Mouse (Mus musculus): ENCODE measurements around the gene Tnfsfm13. TPM values are rescaled to one million over a fixed set of nuclear protein-coding genes. Genes with fewer than 3 reads are reported as not detected.

Tnfsfm13 gene
- polyA plus RNA-seq, 1 experiment from 2014 or later = 1.0 TPM

- Histone ChIP-seq H3K27ac (replicated peaks) (no peak overlapping the region), H3K27me3 (no peaks in the 10 kb centered on the region), H3K4me2 (replicated peaks) (no peak overlapping the region), H3K9ac (replicated peaks) (no peak overlapping the region), H3K36me3 (peaks cover 3% of the 10 kb centered on the region; the same call in 1 of the 2 replicates), H3K9me3 (no peaks in the 10 kb centered on the region), H3K4me1 (peaks cover 51% of the 10 kb centered on the region), H3K4me3 (no peak overlapping the region)
- ATAC-seq (replicated peaks) = no peak
- 82% methylated on average over 12 of the region's 12 CpGs for WGBS
Measured at GRCm38 (mm10) chr11:69684128-69684745, 11.7 kb downstream of the Tnfsfm13 start.

DNA sequence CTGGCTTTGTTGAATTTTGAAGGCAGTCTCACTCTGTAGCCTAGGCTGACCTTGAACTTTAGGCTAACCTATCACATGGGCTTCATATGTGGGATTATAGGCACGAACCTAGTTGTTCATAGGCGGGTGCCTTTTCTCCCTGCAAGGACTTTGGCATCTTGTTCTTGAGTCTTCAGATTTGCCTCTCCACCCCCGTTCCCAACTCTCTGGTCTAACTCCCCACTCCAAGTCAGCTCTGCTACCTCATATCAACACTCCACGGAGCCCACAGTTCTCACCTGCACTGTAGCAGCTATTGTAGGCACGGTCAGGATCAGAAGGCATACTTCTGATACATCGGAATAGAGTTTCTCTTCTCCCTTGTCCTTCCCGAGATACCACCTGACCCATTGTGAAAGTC lies 12.3 kb downstream of the Tnfsfm13 start:
- no peak for ATAC-seq (replicated peaks)
- Histone ChIP-seq H3K27me3 (no peaks in the 10 kb centered on the region), H3K27ac (replicated peaks) (peak overlapping the region; percentile 92), H3K9ac (replicated peaks) (no peak overlapping the region), H3K9me3 (no peaks in the 10 kb centered on the region), H3K4me3 (no peak overlapping the region), H3K36me3 (peaks cover 6% of the 10 kb centered on the region), H3K4me2 (replicated peaks) (no peak overlapping the region), H3K4me1 (peaks cover 57% of the 10 kb centered on the region)
- 82% methylated on average over 7 of the region's 7 CpGs for WGBS

- Histone ChIP-seq H3K9ac (replicated peaks) (peak overlapping the region; percentile 52), H3K36me3 (peaks cover 12% of the 10 kb centered on the region), H3K4me1 (peaks cover 59% of the 10 kb centered on the region), H3K4me3 (peak overlapping the region; percentile 78), H3K27ac (replicated peaks) (peak overlapping the region; percentile 92), H3K4me2 (replicated peaks) (peak overlapping the region; percentile 96), H3K9me3 (no peaks in the 10 kb centered on the region), H3K27me3 (no peaks in the 10 kb centered on the region)
- peak; percentile 55 for ATAC-seq (replicated peaks)
- WGBS = 14% methylated on average over 12 of the region's 12 CpGs
Measured at GRCm38 (mm10) chr11:69682840-69683533, 12.9 kb downstream of the Tnfsfm13 start.

DNA sequence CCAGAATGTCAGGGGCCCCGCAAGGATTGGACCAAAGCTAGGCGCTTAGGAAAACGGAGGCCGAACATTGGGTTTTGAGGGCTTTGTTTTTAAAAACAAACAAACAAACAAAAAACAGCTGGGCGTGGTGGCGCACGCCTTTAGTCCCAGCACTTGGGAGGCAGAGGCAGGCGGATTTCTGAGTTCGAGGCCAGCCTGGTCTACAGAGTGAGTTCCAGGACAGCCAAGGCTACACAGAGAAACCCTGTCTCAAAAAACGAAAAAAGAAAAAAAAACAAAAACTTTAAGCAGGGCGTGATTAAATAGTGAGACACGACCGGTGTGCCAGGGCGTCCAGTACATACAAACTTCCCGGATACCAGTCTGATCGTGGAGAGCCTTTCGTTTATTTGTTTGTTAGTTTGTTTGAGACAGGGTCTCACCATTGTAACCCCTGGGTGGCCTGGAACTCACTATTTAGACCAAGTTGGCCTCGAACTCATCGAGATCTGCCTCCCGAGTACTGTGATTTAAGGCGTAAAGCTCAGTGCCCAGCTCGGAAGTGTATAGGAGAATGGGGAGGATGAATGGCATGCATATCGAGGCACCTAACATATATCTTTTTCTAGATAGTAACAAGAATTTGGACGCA lies 13.6 kb downstream of the Tnfsfm13 start:
- H3K4me3 ChIP-seq = peak overlapping the region; percentile 78
- 22% methylated on average over 24 of the region's 24 CpGs for WGBS
- H3K4me1 ChIP-seq = peaks cover 59% of the 10 kb centered on the region
- peak overlapping the region; percentile 92 for H3K27ac ChIP-seq (replicated peaks)
- ATAC-seq (replicated peaks) = peak; percentile 4; the same call in 1 of the 2 replicates
- peak overlapping the region; percentile 96 for H3K4me2 ChIP-seq (replicated peaks)
- H3K9ac ChIP-seq (replicated peaks) = peak overlapping the region; percentile 82
- no peaks in the 10 kb centered on the region for H3K27me3 ChIP-seq
- peaks cover 16% of the 10 kb centered on the region for H3K36me3 ChIP-seq
- H3K9me3 ChIP-seq = no peaks in the 10 kb centered on the region

DNA sequence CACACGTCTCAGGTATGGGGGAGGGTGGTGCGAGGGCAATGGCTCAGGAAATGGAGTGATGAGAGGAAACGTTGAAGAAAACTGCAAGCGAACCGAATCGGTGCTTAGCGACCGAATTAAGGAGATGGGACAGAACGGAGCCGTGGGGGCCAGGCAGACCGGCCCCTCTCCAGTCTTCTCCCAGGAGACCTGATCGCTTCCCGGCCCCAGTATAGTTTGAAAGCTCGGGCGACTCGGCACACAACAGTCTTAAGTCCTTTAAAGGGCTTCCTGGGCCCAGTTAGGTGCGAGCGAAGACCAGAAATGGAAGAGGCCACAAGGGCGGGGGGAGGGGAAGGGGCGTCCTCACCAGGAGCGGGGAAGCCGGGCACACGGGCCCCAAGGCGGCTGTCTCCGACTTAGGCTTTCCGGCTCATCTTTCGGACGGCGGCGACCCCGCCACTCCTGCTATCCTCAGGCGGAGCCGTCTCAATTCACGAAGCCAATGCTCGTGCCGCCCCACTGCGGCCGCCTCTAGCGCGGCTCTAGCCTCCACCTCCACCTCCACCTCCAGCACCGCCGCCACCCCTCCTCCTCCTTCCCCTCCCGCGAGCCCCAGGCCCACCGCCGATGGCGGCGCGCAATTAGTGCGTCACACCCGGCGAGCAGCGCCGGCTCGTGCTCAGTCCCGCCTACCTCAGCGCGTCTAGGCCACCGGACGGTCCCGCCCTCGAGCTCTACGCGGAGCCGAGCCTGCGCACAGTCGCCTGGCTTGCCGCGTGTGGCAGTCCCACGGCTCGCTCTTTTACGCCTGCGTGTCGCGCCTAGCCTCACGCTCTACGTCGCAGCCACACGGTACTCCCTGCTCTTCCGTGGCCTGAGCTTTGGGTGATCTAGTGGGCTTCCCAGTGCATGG lies 14.3 kb downstream of the Tnfsfm13 start, which contains the start of gene Senp3:
TSS of gene Senp3 (minus strand) at position 771 of the 895 bp plus-strand sequence.
- Histone ChIP-seq H3K4me1 (peaks cover 59% of the 10 kb centered on the region), H3K27me3 (no peaks in the 10 kb centered on the region), H3K9me3 (no peaks in the 10 kb centered on the region), H3K9ac (replicated peaks) (peak within 1 kb of the TSS; percentile 82), H3K27ac (replicated peaks) (peak within 1 kb of the TSS; percentile 92), H3K4me2 (replicated peaks) (peak within 1 kb of the TSS; percentile 96), H3K4me3 (peak within 1 kb of the TSS; percentile 78), H3K36me3 (peaks cover 23% of the 10 kb centered on the region)
- peak; percentile 97 for ATAC-seq (replicated peaks)
- under 1% methylated on average over 71 of the region's 80 CpGs for WGBS

GRCm38 (mm10) chr11:69680136-69680855 lies 15.6 kb downstream of the Tnfsfm13 start:
- Histone ChIP-seq H3K27me3 (no peaks in the 10 kb centered on the region), H3K4me2 (replicated peaks) (peak overlapping the region; percentile 96), H3K4me3 (peak overlapping the region; percentile 78), H3K9ac (replicated peaks) (0 out of 2 replicates have a peak overlapping the region, but pooled peaks have one; percentile 82), H3K9me3 (no peaks in the 10 kb centered on the region), H3K4me1 (peaks cover 48% of the 10 kb centered on the region), H3K36me3 (peaks cover 36% of the 10 kb centered on the region), H3K27ac (replicated peaks) (no peak overlapping the region)
- no peak for ATAC-seq (replicated peaks)
- WGBS = 88% methylated on average over 30 of the region's 30 CpGs

GRCm38 (mm10) chr11:69679144-69679543 lies 16.8 kb downstream of the Tnfsfm13 start:
- Histone ChIP-seq H3K4me3 (no peak overlapping the region), H3K36me3 (peaks cover 47% of the 10 kb centered on the region), H3K9me3 (no peaks in the 10 kb centered on the region), H3K4me2 (replicated peaks) (no peak overlapping the region), H3K9ac (replicated peaks) (no peak overlapping the region), H3K27me3 (no peaks in the 10 kb centered on the region), H3K4me1 (peaks cover 43% of the 10 kb centered on the region), H3K27ac (replicated peaks) (no peak overlapping the region)
- no peak for ATAC-seq (replicated peaks)
- WGBS = 100% methylated on average over 2 of the region's 2 CpGs

GRCm38 (mm10) chr11:69672211-69672706 lies 23.6 kb downstream of the Tnfsfm13 start, which contains the start of gene Eif4a1:
Eif4a1 (minus strand) TSS chr11:69672423.
- H3K4me3 ChIP-seq = peak within 1 kb of the TSS; percentile 100
- peak within 1 kb of the TSS; percentile 98 for H3K27ac ChIP-seq (replicated peaks)
- WGBS = under 1% methylated on average over 36 of the region's 36 CpGs
- peak within 1 kb of the TSS; percentile 99 for H3K9ac ChIP-seq (replicated peaks)
- peak within 1 kb of the TSS; percentile 72 for H3K4me2 ChIP-seq (replicated peaks)
- peaks cover 33% of the 10 kb centered on the region for H3K4me1 ChIP-seq
- H3K36me3 ChIP-seq = peaks cover 72% of the 10 kb centered on the region
- no peaks in the 10 kb centered on the region for H3K9me3 ChIP-seq
- ATAC-seq (replicated peaks) = peak; percentile 97
- no peaks in the 10 kb centered on the region for H3K27me3 ChIP-seq

- Histone ChIP-seq H3K9me3 (no peaks in the 10 kb centered on the region), H3K27ac (replicated peaks) (peak overlapping the region; percentile 98), H3K4me3 (peak overlapping the region; percentile 100), H3K36me3 (peaks cover 69% of the 10 kb centered on the region), H3K4me2 (replicated peaks) (peak overlapping the region; percentile 72), H3K9ac (replicated peaks) (peak overlapping the region; percentile 99), H3K27me3 (no peaks in the 10 kb centered on the region), H3K4me1 (peaks cover 33% of the 10 kb centered on the region)
- peak; percentile 14; the same call in 1 of the 2 replicates for ATAC-seq (replicated peaks)
- 0% methylated on average over 43 of the region's 43 CpGs for WGBS
Measured at GRCm38 (mm10) chr11:69671726-69672124, 24.2 kb downstream of the Tnfsfm13 start.

- Histone ChIP-seq H3K4me1 (peaks cover 33% of the 10 kb centered on the region), H3K36me3 (peaks cover 69% of the 10 kb centered on the region), H3K4me2 (replicated peaks) (peak overlapping the region; percentile 72), H3K4me3 (peak overlapping the region; percentile 100), H3K9me3 (no peaks in the 10 kb centered on the region), H3K9ac (replicated peaks) (peak overlapping the region; percentile 99), H3K27me3 (no peaks in the 10 kb centered on the region), H3K27ac (replicated peaks) (peak overlapping the region; percentile 98)
- ATAC-seq (replicated peaks) = peak; percentile 70
- WGBS = under 1% methylated on average over 61 of the region's 61 CpGs
Measured at GRCm38 (mm10) chr11:69670786-69671725, 24.8 kb downstream of the Tnfsfm13 start.

All from forebrain, embryonic 15.5 days (tissue).